Mouse (Mus musculus) neural tube, embryonic 10.5 days (tissue): ENCODE results near the gene Gm11096.

Source experiments
- DNase-seq: peaks from one replicate; pipeline ENCODE4 v3.0.0-alpha.2; 2017; ENCODE audit warnings: low spot score; ENCODE audit errors: extremely low spot score

Gm11096 gene

GRCm38 (mm10) chr17:81480351-81481161, 39.0 kb downstream of the Gm11096 start:
- DNase-seq, result no peak

- no peak for DNase-seq
Observed at GRCm38 (mm10) chr17:81481843-81482490, 40.4 kb downstream of the Gm11096 start.

DNA sequence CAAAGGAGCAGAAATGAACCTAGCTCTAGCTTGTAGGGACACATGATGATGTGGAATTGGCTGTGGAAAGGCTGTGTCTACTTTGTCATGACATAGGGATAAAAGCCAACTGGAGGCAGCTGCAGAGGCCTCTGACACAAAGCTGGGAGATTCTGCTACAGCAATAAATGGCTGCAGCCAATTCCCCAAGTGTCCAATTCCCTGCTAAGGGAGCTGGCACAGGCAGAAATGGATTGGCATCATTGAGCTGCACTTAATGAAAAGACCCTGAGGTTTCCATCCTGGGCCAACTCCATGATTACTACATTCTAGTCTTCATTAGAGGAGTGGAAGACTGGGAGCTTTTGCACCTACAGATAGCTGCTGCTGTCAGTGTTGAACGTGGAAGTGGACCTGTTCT, 44.8 kb downstream of the Gm11096 start:
- DNase-seq, result no peak
